Mouse (Mus musculus) layer of hippocampus, adult 6 months (tissue): ENCODE data around the gene Gm21708. TPM values are rescaled to one million over a fixed set of nuclear protein-coding genes. Genes with fewer than 3 reads are reported as not detected.

Source experiments
- long read RNA-seq, 2 experiments: library from polyadenylated mRNA; unstranded; transcript quantifications; one replicate each; pipeline ENCODE4 v2.0.0; 2019 to 2020
- polyA plus RNA-seq: library from polyadenylated mRNA; unstranded; fragments of <200 nt; fragmentation: Nextera tagmentation; gene quantifications from 2 replicates; pipeline ENCODE4 v1.2.3, GENCODE M21; 2021

Gene Gm21708
- polyA plus RNA-seq, result not detected in 2 replicates
- long read RNA-seq, experiment 1, result 0 reads
- long read RNA-seq, experiment 2, result 0 reads

GRCm38 (mm10) chrY:3410067-3410466 is at the start of gene Gm21708, which contains the start of gene Gm21704:
Gm21708 (minus strand) TSS chrY:3410167.
Gm21704 (minus strand) TSS chrY:3410167.

Other genes starting within 250 kb of the Gm21708 start
- gene Gm21677, start 103.7 kb downstream of the Gm21708 start, polyA plus RNA-seq, result not detected in 2 replicates
- gene Gm21693, start 64.8 kb downstream of the Gm21708 start, polyA plus RNA-seq, result not detected in 2 replicates
- not detected in 2 replicates for gene Gm21704, start within 50 bp of the Gm21708 start, polyA plus RNA-seq